Mouse (Mus musculus) liver, embryonic 15.5 days (tissue): ENCODE results near the gene 1700037C18Rik. TPM values are rescaled to one million over a fixed set of nuclear protein-coding genes. Genes with fewer than 3 reads are reported as not detected.
"Not testable (repeated sequence)": the region's sequence is repeated elsewhere in the genome, so short reads cannot be mapped to it uniquely, and the experiment has no call there.

Experiments
- ATAC-seq: fragments of 200-750 bp; cut with Nextera tagmentation; 2 replicates; pipeline ENCODE4 v1.8.0; 2017; ENCODE audit warnings: moderate number of reproducible peaks, mild to moderate bottlenecking, moderate library complexity; ENCODE audit not compliant: insufficient read depth
- H3K27ac ChIP-seq: fragments of 300-500 bp; sonication (generic); replicated peaks from 2 replicates; pipeline ENCODE4 v1.5.1; 2015; ENCODE audit warnings: mild to moderate bottlenecking, inconsistent platforms
- H3K27me3 ChIP-seq: fragments of 300-500 bp; sonication (generic); 2 replicates; pipeline ENCODE4 v1.6.1; 2015; ENCODE audit warnings: mild to moderate bottlenecking, inconsistent platforms
- H3K36me3 ChIP-seq: fragments of 300-500 bp; sonication (generic); replicated peaks from 2 replicates; pipeline ENCODE4 v1.6.1; 2015; ENCODE audit warnings: moderate library complexity, mild to moderate bottlenecking, inconsistent platforms
- H3K4me1 ChIP-seq: fragments of 300-500 bp; sonication (generic); replicated peaks from 2 replicates; pipeline ENCODE4 v1.6.1; 2015; ENCODE audit warnings: inconsistent platforms
- H3K4me2 ChIP-seq: fragments of 300-500 bp; sonication (generic); 2 replicates; pipeline ENCODE4 v1.6.1; 2015; ENCODE audit warnings: moderate library complexity, mild to moderate bottlenecking, inconsistent platforms
- H3K4me3 ChIP-seq: fragments of 300-500 bp; sonication (generic); replicated peaks from 2 replicates; pipeline ENCODE4 v1.5.1; 2015; ENCODE audit warnings: mild to moderate bottlenecking, inconsistent platforms
- H3K9ac ChIP-seq: fragments of 300-500 bp; sonication (generic); 2 replicates; pipeline ENCODE4 v1.6.1; 2015; ENCODE audit warnings: moderate library complexity, mild to moderate bottlenecking, inconsistent platforms
- H3K9me3 ChIP-seq: fragments of 300-500 bp; sonication (generic); replicated peaks from 2 replicates; pipeline ENCODE4 v1.6.1; 2016; ENCODE audit warnings: inconsistent platforms
- WGBS: fragments of 180-500 bp; shearing (Covaris S2); methylation state at CpG from one replicate; pipeline ENCODE4 v1.1.7; 2015; ENCODE audit warnings: mixed read lengths; ENCODE audit not compliant: insufficient replicate concordance; 5-methylcytosine and 5-hydroxymethylcytosine counted together
- polyA plus RNA-seq: library from polyadenylated mRNA; unstranded; fragments of >200 nt; fragmentation: Nextera tagmentation; extraction: Ambion mirVana; gene quantifications from 2 replicates; pipeline ENCODE4 v1.2.1, GENCODE M21; 2015

1700037C18Rik gene
- polyA plus RNA-seq, 1 experiment from 2014 or later, result 2.0 TPM

GRCm38 (mm10) chr16:3871815-3872214 is 36.7 kb downstream of the 1700037C18Rik start:
- peaks cover 23% of the 10 kb centered on the region for H3K36me3 ChIP-seq
- H3K9ac ChIP-seq, result peak overlapping the region; percentile 54
- 0 out of 2 replicates have a peak, but pooled peaks have one; percentile 10 for ATAC-seq
- H3K27ac ChIP-seq, result peak overlapping the region; percentile 26; the same call in 1 of the 2 replicates
- 1% methylated on average over 16 of the region's 16 CpGs for WGBS
- H3K4me2 ChIP-seq, result peak overlapping the region; percentile 89
- H3K9me3 ChIP-seq, result no peaks in the 10 kb centered on the region
- H3K27me3 ChIP-seq, result no peaks in the 10 kb centered on the region
- peak overlapping the region; percentile 64 for H3K4me3 ChIP-seq
- H3K4me1 ChIP-seq, result peaks cover 27% of the 10 kb centered on the region

GRCm38 (mm10) chr16:3859254-3859653 is 49.2 kb downstream of the 1700037C18Rik start:
- no peaks in the 10 kb centered on the region for H3K27me3 ChIP-seq
- 0 out of 2 replicates have a peak, but pooled peaks cover 16% of the 10 kb centered on the region for H3K36me3 ChIP-seq
- no peak overlapping the region for H3K27ac ChIP-seq
- H3K9ac ChIP-seq, result no peak overlapping the region
- no peak overlapping the region for H3K4me2 ChIP-seq
- H3K4me3 ChIP-seq, result no peak overlapping the region
- H3K9me3 ChIP-seq, result no peaks in the 10 kb centered on the region
- no peak for ATAC-seq
- H3K4me1 ChIP-seq, result no peaks in the 10 kb centered on the region
- WGBS, result 32% methylated on average over 4 of the region's 4 CpGs

GRCm38 (mm10) chr16:3855776-3856175 is 52.7 kb downstream of the 1700037C18Rik start:
- no peak for ATAC-seq
- H3K4me3 ChIP-seq, result no peak overlapping the region
- H3K9me3 ChIP-seq, result no peaks in the 10 kb centered on the region
- H3K27ac ChIP-seq, result no peak overlapping the region
- no peaks in the 10 kb centered on the region for H3K27me3 ChIP-seq
- no peak overlapping the region for H3K9ac ChIP-seq
- H3K36me3 ChIP-seq, result no peaks in the 10 kb centered on the region
- 25% methylated on average over 1 of the region's 1 CpGs for WGBS
- H3K4me2 ChIP-seq, result no peak overlapping the region
- H3K4me1 ChIP-seq, result peaks cover 7% of the 10 kb centered on the region

- Histone ChIP-seq H3K27me3 (no peaks in the 10 kb centered on the region), H3K9me3 (no peaks in the 10 kb centered on the region), H3K27ac (no peak overlapping the region), H3K9ac (no peak overlapping the region), H3K4me3 (no peak overlapping the region), H3K36me3 (no peaks in the 10 kb centered on the region), H3K4me2 (no peak overlapping the region), H3K4me1 (peaks cover 7% of the 10 kb centered on the region)
- ATAC-seq, result no peak
- 66% methylated on average over 11 of the region's 11 CpGs for WGBS
Measured at GRCm38 (mm10) chr16:3854437-3855182, 53.9 kb downstream of the 1700037C18Rik start.

- Histone ChIP-seq H3K4me1 (peaks cover 14% of the 10 kb centered on the region), H3K9ac (no peak overlapping the region), H3K27ac (no peak overlapping the region), H3K4me3 (no peak overlapping the region), H3K27me3 (no peaks in the 10 kb centered on the region), H3K36me3 (no peaks in the 10 kb centered on the region), H3K4me2 (no peak overlapping the region), H3K9me3 (no peaks in the 10 kb centered on the region)
- WGBS, result 65% methylated on average over 12 of the region's 12 CpGs
- ATAC-seq, result no peak
Measured at GRCm38 (mm10) chr16:3852586-3852985, 55.9 kb downstream of the 1700037C18Rik start.

GRCm38 (mm10) chr16:3851301-3851700 is 57.2 kb downstream of the 1700037C18Rik start:
- not testable (repeated sequence) for ATAC-seq

GRCm38 (mm10) chr16:3848416-3848815 is 60.1 kb downstream of the 1700037C18Rik start:
- no peak overlapping the region for H3K9ac ChIP-seq
- H3K4me2 ChIP-seq, result no peak overlapping the region
- H3K27ac ChIP-seq, result no peak overlapping the region
- 67% methylated on average over 3 of the region's 3 CpGs for WGBS
- no peaks in the 10 kb centered on the region for H3K27me3 ChIP-seq
- H3K4me1 ChIP-seq, result peaks cover 25% of the 10 kb centered on the region
- no peak overlapping the region for H3K4me3 ChIP-seq
- no peak for ATAC-seq
- H3K9me3 ChIP-seq, result no peaks in the 10 kb centered on the region
- H3K36me3 ChIP-seq, result no peaks in the 10 kb centered on the region

More at GRCm38 (mm10) chr16:3851301-3851700, 57.2 kb downstream of the 1700037C18Rik start:
- H3K4me2 ChIP-seq, H3K9ac ChIP-seq, H3K4me3 ChIP-seq, H3K9me3 ChIP-seq, H3K36me3 ChIP-seq, H3K27me3 ChIP-seq, H3K27ac ChIP-seq: not testable (repeated sequence)
- H3K4me1 ChIP-seq, result peaks cover 25% of the 10 kb centered on the region
- 80% methylated on average over 13 of the region's 13 CpGs for WGBS

- no peak overlapping the region for H3K27ac ChIP-seq
- 76% methylated on average over 4 of the region's 4 CpGs for WGBS
Measured at GRCm38 (mm10) chr16:3847871-3848270, 60.6 kb downstream of the 1700037C18Rik start.

GRCm38 (mm10) chr16:3846711-3847518 is 61.6 kb downstream of the 1700037C18Rik start, which contains the start of gene Zfp174:
Gene Zfp174, plus strand, starts transcription at chr16:3847268.
- Histone ChIP-seq H3K4me2 (peak within 1 kb of the TSS; percentile 89), H3K27me3 (no peaks in the 10 kb centered on the region), H3K27ac (peak within 1 kb of the TSS; percentile 54; the same call in 1 of the 2 replicates), H3K9ac (peak within 1 kb of the TSS; percentile 68), H3K4me3 (peak within 1 kb of the TSS; percentile 77), H3K4me1 (peaks cover 29% of the 10 kb centered on the region), H3K9me3 (no peaks in the 10 kb centered on the region), H3K36me3 (no peaks in the 10 kb centered on the region)
- 3% methylated on average over 38 of the region's 38 CpGs for WGBS
- ATAC-seq, result peak; percentile 99

More at GRCm38 (mm10) chr16:3847871-3848270, 60.6 kb downstream of the 1700037C18Rik start:
- no peak for ATAC-seq
- Histone ChIP-seq H3K4me3 (peak overlapping the region; percentile 77), H3K36me3 (no peaks in the 10 kb centered on the region), H3K27me3 (no peaks in the 10 kb centered on the region), H3K4me2 (peak overlapping the region; percentile 89), H3K4me1 (peaks cover 26% of the 10 kb centered on the region), H3K9me3 (no peaks in the 10 kb centered on the region), H3K9ac (no peak overlapping the region)
